Mouse (Mus musculus) embryonic stem cell, embryonic (primary cell): ENCODE results near the gene 1700022I11Rik.

ENCODE experiments used
- CTCF ChIA-PET, 4 experiments: fragments of 300-600 bp in 2 of 4; fragments of 350-600 bp in 2 of 4; sonication (Branson Sonifier 250); formaldehyde crosslinking; loops; one replicate each; lab custom pipeline; 2022; ENCODE audit warnings: inconsistent platforms in 2 of 4; lab: Charles Lee
- POLR2A ChIA-PET, 4 experiments: fragments of 300-600 bp in 2 of 4; fragments of 350-600 bp in 2 of 4; sonication (Branson Sonifier 250); formaldehyde crosslinking; loops; one replicate each; lab custom pipeline; 2022; ENCODE audit warnings: antibody characterized with exemption in 4 of 4, inconsistent platforms in 1 of 4; lab: Charles Lee

Gene 1700022I11Rik

DNA sequence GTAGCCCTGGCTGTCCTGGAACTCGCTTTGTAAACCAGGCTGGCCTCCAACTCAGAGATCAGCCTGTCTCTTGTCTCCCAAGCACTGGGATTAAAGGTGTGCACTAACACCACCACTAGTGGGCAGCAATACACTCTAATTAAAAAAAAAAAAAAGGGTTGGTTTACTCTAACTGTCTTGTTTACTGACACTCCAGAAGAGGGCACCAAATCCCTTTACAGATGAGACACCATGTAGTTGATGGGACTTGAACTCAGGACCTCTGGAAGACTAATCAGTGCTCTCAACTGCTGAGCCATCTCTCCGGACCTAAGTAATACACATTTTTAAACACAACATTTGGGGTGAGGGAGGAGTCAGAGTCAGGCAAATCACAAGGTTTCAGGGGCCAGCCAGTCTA, 36.4 kb downstream of the 1700022I11Rik start:
- ChIA-PET CTCF (interaction anchor here (0.7 to 2.8 kb wide), 11 partner anchors 9 to 494 kb away, joined by 3 to 17 read pairs (median 5); partner anchors contain the start of genes Pigo (in 2 of the 4) and Arhgef39 (in 1 of the 4)), POLR2A (interaction anchor here in 2 of 4 experiments (1.0 to 2.0 kb wide), 6 partner anchors 12 to 517 kb away, joined by 3 to 9 read pairs (median 6); partner anchors contain the start of genes Pigo (in 1 of the 2) and Stoml2 (in 1 of the 2))

DNA sequence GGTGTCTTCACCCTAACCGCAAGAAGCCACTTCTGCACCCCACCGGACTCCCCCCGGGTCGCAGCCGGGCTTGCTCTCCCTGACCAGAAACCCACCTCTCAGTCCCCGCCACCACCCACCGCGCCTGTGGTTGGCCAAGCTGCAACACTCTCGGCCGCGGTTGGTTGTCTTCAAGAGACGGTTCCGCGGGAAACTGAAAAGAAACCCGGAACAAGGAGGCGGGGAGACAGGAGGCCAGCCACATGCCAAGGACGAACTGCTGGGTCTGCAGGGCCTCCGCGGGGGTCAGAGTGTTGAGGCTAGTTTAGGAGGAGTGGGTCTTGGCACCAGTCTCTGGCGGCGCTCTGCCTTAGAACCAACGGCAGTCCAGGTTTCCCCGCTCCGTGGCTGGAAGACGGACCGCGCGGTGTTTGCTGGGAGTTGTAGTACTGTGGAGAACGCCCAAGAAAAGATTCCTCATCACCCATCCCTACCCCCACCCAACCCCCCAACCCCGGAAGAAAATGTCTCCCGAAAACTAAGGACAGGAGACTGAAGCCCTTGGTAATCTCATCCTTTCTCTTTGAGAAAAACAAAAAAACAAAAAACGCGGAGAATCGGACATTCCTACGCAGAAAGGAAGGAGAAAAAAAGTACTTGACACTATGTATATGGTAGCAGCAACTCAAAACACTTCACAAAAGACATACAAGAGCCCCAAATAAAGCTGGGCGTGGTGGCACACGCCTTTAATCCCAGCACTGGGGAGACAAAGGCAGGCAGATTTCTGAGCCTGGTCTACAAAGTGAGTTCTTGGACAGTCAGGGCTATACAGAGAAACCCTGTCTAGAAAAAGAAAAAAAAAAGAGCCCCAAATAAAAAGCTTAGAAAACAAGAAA, 41.0 kb downstream of the 1700022I11Rik start, which contains the start of gene Fancg:
Fancg (minus strand) TSS at position 346 of the 878 bp plus-strand sequence.
- ChIA-PET POLR2A (interaction anchor here in 3 of 4 experiments (0.6 to 2.6 kb wide), 23 partner anchors 9 to 510 kb away, joined by 3 to 26 read pairs (median 5); partner anchors contain the start of genes Vcp (in 3 of the 3), Stoml2 (in 2 of the 3), Dnajb5 (in 1 of the 3) and Phf24 (in 1 of the 3)), CTCF (interaction anchor here (0.6 to 1.7 kb wide), 9 partner anchors 10 to 1506 kb away, joined by 3 to 8 read pairs (median 6); partner anchors contain the start of gene Phf24 (in 1 of the 4))

DNA sequence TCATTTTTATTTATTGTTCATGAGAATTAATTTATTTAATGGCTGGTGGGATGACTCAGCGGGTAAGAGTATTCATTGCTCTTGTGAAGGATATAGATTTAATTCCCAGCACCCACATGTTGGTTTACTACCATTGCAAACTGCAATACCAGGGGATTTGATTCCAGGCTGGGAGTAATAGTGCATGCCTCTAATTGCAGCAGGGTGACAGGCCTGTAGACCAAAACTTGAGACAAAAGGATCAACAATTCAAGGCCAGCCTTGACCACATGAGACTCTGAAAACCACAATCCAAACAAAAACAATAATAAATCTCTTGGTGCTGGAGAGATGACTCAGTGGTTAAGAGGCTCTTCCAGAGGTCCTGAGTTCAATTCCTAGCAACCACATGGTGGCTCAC, 42.7 kb downstream of the 1700022I11Rik start:
- POLR2A ChIA-PET = no interaction called here
- CTCF ChIA-PET = interaction anchor here in 3 of 4 experiments (0.6 to 1.7 kb wide), 3 partner anchors 9 to 505 kb away, joined by 4 to 12 read pairs (median 8); no protein-coding TSS in a partner anchor

DNA sequence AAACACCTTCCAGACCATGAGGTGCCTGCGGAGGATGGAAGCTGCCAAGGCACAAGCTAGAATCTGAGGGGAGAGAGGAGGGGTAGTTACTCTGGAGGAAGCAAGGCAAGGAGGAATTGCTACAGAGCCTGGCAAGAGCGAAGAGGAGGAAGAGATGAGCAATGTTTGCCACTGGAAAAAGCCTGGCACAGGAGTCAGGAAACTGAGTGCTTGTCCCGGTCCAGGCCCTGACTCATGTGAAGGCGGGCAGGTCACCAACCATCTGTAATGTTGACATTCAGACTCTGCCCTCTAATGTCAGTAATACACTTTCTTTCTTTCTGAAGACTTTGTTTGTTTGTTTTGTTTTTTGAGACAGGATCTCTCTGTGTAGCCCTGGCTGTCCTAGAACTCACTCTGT, 48.8 kb downstream of the 1700022I11Rik start:
- CTCF ChIA-PET = no interaction called here
- POLR2A ChIA-PET = interaction anchor here in 2 of 4 experiments (0.6 to 7.2 kb wide), 6 partner anchors 12 to 93 kb away, joined by 3 to 62 read pairs (median 6); partner anchors contain the start of genes Stoml2 (in 1 of the 2) and Vcp (in 1 of the 2)

DNA sequence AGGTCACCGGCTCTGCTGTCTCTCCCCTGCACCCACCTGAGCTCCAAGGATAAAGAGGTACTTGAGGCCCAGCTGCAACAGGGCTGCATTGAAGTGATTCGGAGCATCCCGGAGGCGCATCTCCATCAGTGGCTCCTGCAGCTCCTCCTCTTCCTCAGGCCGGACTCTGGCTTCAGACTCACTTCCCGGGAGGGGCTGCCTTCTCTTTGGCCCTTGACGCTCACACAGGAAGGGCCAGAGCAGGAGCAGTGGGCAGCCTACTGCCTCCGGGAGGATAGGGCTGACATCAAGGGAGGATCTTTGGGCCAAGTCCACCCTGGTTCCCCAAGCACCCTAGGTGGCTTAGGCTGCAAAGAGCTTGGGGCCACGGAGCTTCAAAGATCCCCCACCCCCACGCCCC, 49.8 kb downstream of the 1700022I11Rik start:
- POLR2A ChIA-PET = interaction anchor here in 3 of 4 experiments (0.6 to 8.5 kb wide), 21 partner anchors 8 to 480 kb away, joined by 3 to 73 read pairs (median 5); partner anchors contain the start of genes Vcp (in 3 of the 3), Stoml2 (in 2 of the 3), Arhgef39 (in 1 of the 3) and Fancg (in 1 of the 3)

DNA sequence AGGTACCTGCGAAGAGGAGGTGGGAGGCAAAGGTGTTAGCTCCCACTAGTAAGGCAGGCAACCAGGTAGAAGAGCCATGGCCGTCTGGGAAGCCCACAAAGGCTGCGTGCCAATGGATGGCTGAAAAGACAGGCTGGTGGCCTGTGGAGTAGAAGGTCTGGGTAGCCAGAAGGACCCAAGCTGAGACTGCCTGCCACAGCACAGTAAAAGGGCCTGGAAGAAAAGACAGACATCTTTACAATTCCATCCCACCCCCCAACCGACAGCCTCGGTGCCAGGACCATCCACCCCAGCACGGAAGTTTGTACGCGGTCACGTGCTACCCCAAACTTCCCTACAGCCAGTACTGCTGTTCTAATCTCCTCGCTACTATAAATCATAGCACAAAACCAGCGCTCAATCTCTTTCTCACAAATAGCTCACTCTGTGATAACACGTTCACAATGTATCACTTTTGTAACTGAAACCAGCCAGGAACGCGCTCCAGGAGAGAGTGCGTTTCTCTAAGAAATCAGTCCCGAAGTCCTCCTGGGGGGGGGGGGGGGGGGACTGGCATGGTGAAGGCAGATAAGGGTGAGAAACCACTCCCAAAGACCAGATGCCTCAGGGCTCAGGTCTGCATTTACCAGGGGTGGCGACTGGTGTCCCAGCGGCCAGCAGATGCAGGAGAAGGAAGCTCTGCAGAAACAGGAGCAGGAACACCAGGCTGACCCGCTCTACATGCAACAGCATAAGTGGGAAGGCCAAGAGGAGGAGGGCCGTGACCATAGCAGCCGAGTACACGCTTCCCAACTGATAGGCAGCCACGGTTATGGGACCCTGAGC, 50.4 kb downstream of the 1700022I11Rik start:
- ChIA-PET POLR2A (interaction anchor here in 3 of 4 experiments (0.6 to 8.5 kb wide), 26 partner anchors 9 to 479 kb away, joined by 3 to 73 read pairs (median 6); partner anchors contain the start of genes Stoml2 (in 3 of the 3), Vcp (in 3 of the 3), Arhgef39 (in 1 of the 3) and Fancg (in 1 of the 3)), CTCF (interaction anchor here (0.5 to 3.5 kb wide), 17 partner anchors 9 to 508 kb away, joined by 3 to 31 read pairs (median 5); partner anchors contain the start of genes Fancg (in 2 of the 4) and Stoml2 (in 1 of the 4))

More for the DNA sequence above, 49.8 kb downstream of the 1700022I11Rik start:
- CTCF ChIA-PET = interaction anchor here in 3 of 4 experiments (0.5 to 3.5 kb wide), 7 partner anchors 11 to 508 kb away, joined by 3 to 31 read pairs (median 4); partner anchors contain the start of gene Stoml2 (in 1 of the 3)

DNA sequence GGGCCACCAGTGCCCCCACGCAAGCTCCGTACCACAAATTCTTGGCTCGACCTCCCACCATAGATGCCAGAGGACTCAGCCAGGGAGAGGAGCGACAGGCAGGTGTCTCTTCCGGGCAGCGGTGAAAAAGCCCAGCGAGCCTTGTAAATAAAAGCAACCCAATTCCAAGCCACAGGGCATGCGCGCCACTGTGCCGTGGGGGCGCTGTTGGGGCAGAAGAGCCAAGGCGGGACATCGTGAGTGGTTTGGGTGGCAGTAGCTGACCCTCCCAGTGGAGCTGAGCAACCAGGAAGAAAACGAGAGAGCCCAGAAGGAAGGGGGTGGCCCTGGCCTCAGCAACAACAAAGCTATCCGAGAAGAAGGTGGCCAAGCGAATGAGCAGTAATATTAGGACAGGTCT, 51.5 kb downstream of the 1700022I11Rik start:
- ChIA-PET CTCF (interaction anchor here (0.5 to 3.5 kb wide), 31 partner anchors 8 to 707 kb away, joined by 3 to 31 read pairs (median 4); partner anchors contain the start of genes Stoml2 (in 3 of the 4), Fam214b (in 1 of the 4), Fancg (in 1 of the 4) and Vcp (in 1 of the 4)), POLR2A (interaction anchor here (0.6 to 8.5 kb wide), 31 partner anchors 8 to 386 kb away, joined by 3 to 73 read pairs (median 6); partner anchors contain the start of genes Stoml2 (in 4 of the 4), Vcp (in 3 of the 4), Fancg (in 1 of the 4) and Unc13b (in 1 of the 4))

DNA sequence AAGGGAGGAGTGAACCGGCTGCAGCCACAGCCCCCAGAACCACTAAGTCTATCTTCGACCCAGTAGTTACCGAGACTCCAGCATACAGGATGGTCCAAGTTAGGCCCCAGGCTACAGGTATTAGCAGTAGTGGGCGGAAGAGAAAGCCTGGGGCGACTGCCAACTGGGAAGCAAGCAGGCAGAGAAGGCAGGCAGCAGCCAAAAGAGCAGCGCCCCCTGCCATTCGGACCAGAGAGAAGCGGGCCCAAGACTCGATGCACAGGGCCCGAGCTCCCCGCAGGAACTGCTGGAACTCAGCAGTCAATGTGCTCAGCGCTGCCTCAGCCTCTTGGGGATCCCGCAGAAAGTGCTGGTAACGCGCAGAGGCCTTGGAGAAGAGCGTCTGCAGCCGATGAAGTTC, 51.9 kb downstream of the 1700022I11Rik start:
- POLR2A ChIA-PET = interaction anchor here (0.6 to 8.5 kb wide), 27 partner anchors 8 to 385 kb away, joined by 3 to 73 read pairs (median 7); partner anchors contain the start of genes Stoml2 (in 4 of the 4), Vcp (in 3 of the 4), Fancg (in 1 of the 4) and Unc13b (in 1 of the 4)
- CTCF ChIA-PET = interaction anchor here (0.5 to 3.5 kb wide), 31 partner anchors 8 to 740 kb away, joined by 3 to 31 read pairs (median 4); partner anchors contain the start of genes Stoml2 (in 3 of the 4), Fam214b (in 1 of the 4), Fancg (in 1 of the 4) and Vcp (in 1 of the 4)

DNA sequence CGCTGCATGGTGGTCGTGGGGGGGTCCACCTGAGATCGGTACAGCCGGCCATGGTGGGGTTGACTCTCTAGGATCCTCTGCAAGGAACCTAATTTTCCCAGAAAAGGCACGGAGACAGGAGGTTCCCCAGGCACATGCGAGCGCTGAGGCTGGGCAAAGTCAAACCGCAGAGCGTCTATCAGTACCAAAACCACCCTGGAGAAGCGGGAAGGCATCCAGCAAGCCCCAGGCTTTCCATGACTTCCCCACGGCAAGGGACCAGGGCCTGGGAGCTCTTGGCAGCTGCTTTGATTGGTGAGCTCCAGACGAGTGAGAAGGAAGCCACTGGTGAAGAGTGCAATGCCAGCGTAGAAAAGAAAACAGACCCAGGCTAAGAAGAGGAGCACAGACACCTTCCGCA, 55.3 kb downstream of the 1700022I11Rik start:
- ChIA-PET POLR2A (interaction anchor here in 3 of 4 experiments (0.5 to 8.5 kb wide), 18 partner anchors 8 to 33 kb away, joined by 3 to 73 read pairs (median 6); partner anchors contain the start of genes Vcp (in 2 of the 3) and Fancg (in 1 of the 3)), CTCF (interaction anchor here in 2 of 4 experiments (0.5 to 1.8 kb wide), 3 partner anchors 8 to 22 kb away, joined by 3 to 9 read pairs (median 3); partner anchors contain the start of gene Fam214b (in 1 of the 2))

DNA sequence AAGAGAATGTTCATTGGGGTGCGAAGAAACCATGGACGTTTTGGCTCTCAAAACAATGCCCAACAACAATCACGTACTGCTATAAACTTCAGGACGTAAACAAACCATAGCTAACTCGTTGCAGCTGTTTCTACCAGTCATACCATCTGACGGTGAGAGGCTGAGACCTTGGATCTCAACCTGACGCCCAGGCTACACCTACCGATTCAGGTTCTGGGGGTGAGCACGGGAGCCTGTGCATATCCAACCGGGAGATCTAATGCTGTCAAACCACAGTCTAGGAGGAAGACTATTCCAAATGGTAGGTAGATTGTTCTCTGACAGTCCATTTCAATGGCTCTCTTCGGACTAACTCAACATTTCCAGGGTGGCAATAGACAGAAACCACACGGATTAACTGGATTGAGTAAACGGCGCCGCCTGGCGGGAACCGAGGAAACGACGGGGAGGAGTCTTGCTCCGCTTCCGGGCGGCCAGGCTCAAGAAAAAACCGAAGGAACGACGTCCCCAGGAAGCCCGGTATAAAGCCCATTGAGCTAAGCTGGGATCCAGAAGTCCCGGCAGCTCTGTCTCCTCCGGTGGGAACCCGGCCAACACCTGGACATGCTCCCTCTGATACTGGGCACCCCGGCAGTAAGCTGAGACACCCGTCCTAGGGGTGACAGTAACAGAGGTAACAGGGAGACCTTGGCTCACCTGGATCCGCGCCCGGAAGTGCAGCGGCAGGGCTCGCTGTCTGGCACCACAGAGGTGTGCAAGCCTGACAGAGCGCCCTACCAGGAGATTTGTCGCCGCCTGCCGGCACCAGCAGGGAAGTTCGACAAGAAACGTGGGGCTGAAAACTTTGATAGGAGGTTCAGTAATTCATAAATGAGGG, 55.9 kb downstream of the 1700022I11Rik start, which contains the start of gene Pigo:
Pigo (minus strand) TSS at position 736 of the 877 bp plus-strand sequence.
- ChIA-PET POLR2A (interaction anchor here in 3 of 4 experiments (0.6 to 8.5 kb wide), 22 partner anchors 9 to 79 kb away, joined by 3 to 73 read pairs (median 6); partner anchors contain the start of genes Vcp (in 3 of the 3) and Fancg (in 1 of the 3)), CTCF (interaction anchor here (0.5 to 1.8 kb wide), 14 partner anchors 9 to 1535 kb away, joined by 3 to 9 read pairs (median 4); partner anchors contain the start of genes Fam214b (in 2 of the 4), Creb3 (in 1 of the 4), Tln1 (in 1 of the 4) and Vcp (in 1 of the 4))

DNA sequence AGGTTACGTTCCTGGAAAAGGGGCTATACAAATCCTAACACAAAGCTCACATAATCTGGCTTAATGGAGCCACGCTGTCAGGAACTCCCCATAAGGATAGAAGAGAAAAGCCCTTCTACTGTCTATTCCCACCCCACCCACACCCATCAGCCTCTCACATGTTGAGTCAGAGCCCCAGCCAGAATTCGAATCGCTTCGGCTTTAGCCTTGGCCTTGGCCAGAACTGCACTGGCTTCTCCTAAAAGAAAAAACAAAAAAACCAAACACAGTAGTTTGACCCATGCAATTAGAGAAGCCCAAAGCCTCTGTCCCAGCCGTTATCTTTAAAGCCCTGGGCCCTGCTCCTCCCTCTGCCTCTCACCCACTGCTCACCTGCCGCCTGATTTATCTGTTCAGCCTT, 59.7 kb downstream of the 1700022I11Rik start:
- POLR2A ChIA-PET = interaction anchor here in 2 of 4 experiments (1.1 to 6.1 kb wide), 6 partner anchors 10 to 142 kb away, joined by 3 to 62 read pairs (median 7); partner anchors contain the start of gene Vcp (in 2 of the 2)
- CTCF ChIA-PET = interaction anchor here in 2 of 4 experiments (1.2 to 3.4 kb wide), 2 partner anchors 9 to 403 kb away, joined by 3 to 31 read pairs; no protein-coding TSS in a partner anchor

DNA sequence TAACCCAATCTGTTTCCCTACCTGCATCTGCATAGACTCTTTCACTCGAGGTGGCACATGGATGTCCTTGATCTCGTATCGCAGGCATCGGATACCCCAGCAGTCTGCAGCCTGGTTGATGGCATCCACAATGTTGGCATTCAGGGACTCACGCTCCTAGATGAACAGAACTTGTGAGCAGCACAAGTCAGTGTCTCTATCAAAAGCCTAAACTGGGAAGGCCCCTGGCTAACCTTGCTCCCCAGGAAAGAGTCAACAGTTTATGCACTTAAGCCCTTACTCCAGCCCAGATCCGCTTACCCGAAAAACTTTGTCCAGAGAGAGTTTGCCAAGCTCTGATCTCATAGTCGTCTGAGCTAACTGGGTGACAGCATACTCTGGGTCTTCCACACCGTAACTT, 60.3 kb downstream of the 1700022I11Rik start:
- CTCF ChIA-PET = interaction anchor here in 1 of 4 experiments (1.0 to 3.4 kb wide), 4 partner anchors 10 to 30 kb away, joined by 3 to 31 read pairs (median 8); partner anchors contain the start of genes Fam214b and Vcp
- POLR2A ChIA-PET = interaction anchor here in 3 of 4 experiments (1.0 to 5.8 kb wide), 12 partner anchors 9 to 533 kb away, joined by 4 to 62 read pairs (median 10); partner anchors contain the start of genes Vcp (in 2 of the 3), Creb3 (in 1 of the 3), Fam214b (in 1 of the 3) and Fancg (in 1 of the 3)

DNA sequence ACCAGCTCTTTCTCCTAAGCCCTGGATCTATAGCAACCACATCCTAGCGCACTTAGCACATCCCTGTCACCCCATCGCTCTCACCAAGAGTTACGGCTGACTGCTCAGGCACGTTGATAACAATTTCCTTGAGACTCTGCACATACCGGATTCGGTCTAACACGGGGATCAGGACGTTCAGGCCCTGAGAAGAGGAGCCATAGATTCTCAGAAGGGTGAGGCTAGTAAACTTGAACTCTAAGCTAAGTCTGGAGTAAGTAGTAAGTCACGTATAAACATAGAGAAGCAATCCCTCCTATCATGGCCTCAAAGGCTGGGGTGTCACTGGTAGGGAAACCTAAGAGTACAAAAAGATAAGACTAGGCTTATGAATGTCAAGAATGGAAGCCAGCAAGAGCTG, 60.9 kb downstream of the 1700022I11Rik start:
- CTCF ChIA-PET = interaction anchor here in 1 of 4 experiments (1.0 to 3.4 kb wide), 4 partner anchors 10 to 30 kb away, joined by 3 to 31 read pairs (median 8); partner anchors contain the start of genes Fam214b and Vcp
- POLR2A ChIA-PET = interaction anchor here (0.5 to 5.8 kb wide), 20 partner anchors 10 to 1938 kb away, joined by 3 to 62 read pairs (median 6); partner anchors contain the start of genes Creb3 (in 2 of the 4), Tln1 (in 2 of the 4), Vcp (in 2 of the 4) and Fam214b (in 1 of the 4)

DNA sequence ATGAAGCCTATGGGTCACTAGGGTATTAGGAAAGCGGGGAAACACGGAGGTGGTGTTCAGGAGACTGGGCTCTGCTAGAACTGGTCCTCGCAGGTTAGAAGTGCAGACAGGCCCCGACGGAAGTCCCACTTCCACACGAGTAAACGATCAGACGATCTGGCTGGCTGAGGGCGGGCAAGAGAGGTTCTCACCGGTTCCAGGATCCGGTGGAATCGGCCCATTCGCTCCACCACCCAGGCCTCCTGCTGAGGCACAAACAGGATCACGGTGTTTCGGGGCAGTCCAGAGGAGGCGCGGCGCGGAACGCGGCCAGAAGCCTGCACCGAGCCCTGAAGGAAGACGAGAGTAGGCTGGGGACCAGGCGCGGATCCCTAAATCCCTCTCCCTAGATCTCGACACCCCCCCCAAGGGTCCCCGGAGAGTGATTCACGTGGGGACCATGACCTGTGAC, 61.4 kb downstream of the 1700022I11Rik start:
- CTCF ChIA-PET = interaction anchor here in 3 of 4 experiments (0.6 to 3.4 kb wide), 9 partner anchors 9 to 149 kb away, joined by 3 to 31 read pairs (median 4); partner anchors contain the start of genes Fam214b (in 1 of the 3) and Vcp (in 1 of the 3)
- POLR2A ChIA-PET = interaction anchor here (0.5 to 5.8 kb wide), 28 partner anchors 9 to 1938 kb away, joined by 3 to 62 read pairs (median 5); partner anchors contain the start of genes Creb3 (in 2 of the 4), Tln1 (in 2 of the 4), Vcp (in 2 of the 4) and Fam214b (in 1 of the 4)
